Mouse (Mus musculus): ENCODE data around the gene Stard8.

- TF ChIP-seq CTCF (IDR thresholded peaks at IDR 0.05; ENCODE audit: extremely low read depth, insufficient read length, insufficient replicate concordance, low read depth, low read length) (no peak), POLR2A (IDR thresholded peaks at IDR 0.05; ENCODE audit: low read depth, low read length) (no peak)
Measured at GRCm38 (mm10) chrX:99048111-99048510, 45.1 kb downstream of the Stard8 start.
